Mouse (Mus musculus) MEL (cell line): ENCODE measurements around the gene Skint8. TPM values are rescaled to one million over a fixed set of nuclear protein-coding genes. Genes with fewer than 3 reads are reported as not detected.
A peak's percentile ranks its signal among the peaks of the same experiment; 100 is the strongest.
"Not testable (repeated sequence)": the region's sequence is repeated elsewhere in the genome, so short reads cannot be mapped to it uniquely, and the experiment has no call there.

Source experiments
- DNase-seq: peaks from one replicate; pipeline ENCODE4 v3.0.0; 2011; ENCODE audit warnings: low read depth, low spot score
- H3K27ac ChIP-seq: 2 replicates; pipeline ENCODE4 v1.5.1; 2012; ENCODE audit warnings: low read depth, mild to moderate bottlenecking, control low read depth, low read length, moderate library complexity; ENCODE audit not compliant: control insufficient read depth
- H3K27me3 ChIP-seq, 2 experiments: fragments of 150-350 bp in 1 of 2; sonication (generic) in 1 of 2; 2 replicates each; pipeline ENCODE4 v1.6.1; 2012; ENCODE audit warnings: low read length in 2 of 2, mild to moderate bottlenecking in 2 of 2, improper control_type of control experiment in 1 of 2, moderate library complexity in 1 of 2; ENCODE audit not compliant: insufficient read depth in 2 of 2, control insufficient read depth in 1 of 2
- H3K36me3 ChIP-seq, 2 experiments: 2 replicates each; pipeline ENCODE4 v1.6.1; 2012 to 2014; ENCODE audit warnings: low read length in 2 of 2, improper control_type of control experiment in 1 of 2, inconsistent platforms in 1 of 2, mild to moderate bottlenecking in 1 of 2; ENCODE audit not compliant: insufficient read depth in 2 of 2, control insufficient read depth in 1 of 2
- H3K4me1 ChIP-seq, 2 experiments: fragments of 150-350 bp in 1 of 2; sonication (generic) in 1 of 2; 2 replicates each; pipeline ENCODE4 v1.6.1; 2012; ENCODE audit warnings: low read length in 2 of 2, improper control_type of control experiment in 1 of 2, mild to moderate bottlenecking in 1 of 2; ENCODE audit not compliant: insufficient read depth in 2 of 2, control insufficient read depth in 1 of 2
- H3K4me3 ChIP-seq, 2 experiments: fragments of 150-350 bp in 1 of 2; sonication (generic) in 1 of 2; 2 replicates each; pipeline ENCODE4 v1.5.1; 2012; ENCODE audit warnings: low read depth in 2 of 2, low read length in 2 of 2, mild to moderate bottlenecking in 2 of 2, moderate library complexity in 2 of 2, control low read depth in 1 of 2, improper control_type of control experiment in 1 of 2; ENCODE audit not compliant: control insufficient read depth in 1 of 2, insufficient read depth in 1 of 2
- H3K79me2 ChIP-seq: 2 replicates; pipeline ENCODE4 v1.6.1; 2012; ENCODE audit warnings: mild to moderate bottlenecking, low read length, moderate library complexity; ENCODE audit not compliant: control insufficient read depth, poor library complexity, insufficient read depth
- H3K9ac ChIP-seq: 2 replicates; pipeline ENCODE4 v1.6.1; 2012; ENCODE audit warnings: low read depth, mild to moderate bottlenecking, control low read depth, low read length, moderate library complexity; ENCODE audit not compliant: control insufficient read depth, poor library complexity, severe bottlenecking
- H3K9me3 ChIP-seq: fragments of 150-350 bp; sonication (generic); replicated peaks from 2 replicates; pipeline ENCODE4 v1.6.1; 2012; ENCODE audit warnings: mild to moderate bottlenecking, low read length, improper control_type of control experiment, moderate library complexity; ENCODE audit not compliant: insufficient read depth
- BHLHE40 ChIP-seq: IDR thresholded peaks from 2 replicates; pipeline ENCODE4 v1.6.1; 2012; ENCODE audit warnings: low read depth, mild to moderate bottlenecking, inconsistent platforms, low read length, improper control_type of control experiment, borderline replicate concordance
- CHD2 ChIP-seq: IDR thresholded peaks from 2 replicates; pipeline ENCODE4 v1.6.1; 2011; ENCODE audit warnings: low read length, improper control_type of control experiment
- CTCF ChIP-seq, 3 experiments: IDR thresholded peaks in 2 of 3; conservative IDR thresholded peaks in 1 of 3; 2 replicates each; pipeline ENCODE4 v1.5.1; 2011 to 2012; ENCODE audit warnings: low read length in 3 of 3, low read depth in 2 of 3, mild to moderate bottlenecking in 2 of 3, improper control_type of control experiment in 1 of 3, inconsistent platforms in 1 of 3, mixed read lengths in 1 of 3, moderate library complexity in 1 of 3; ENCODE audit not compliant: control insufficient read depth in 1 of 3, insufficient read depth in 1 of 3, poor library complexity in 1 of 3, severe bottlenecking in 1 of 3
- E2F4 ChIP-seq: IDR thresholded peaks from 2 replicates; pipeline ENCODE4 v1.6.1; 2011; ENCODE audit warnings: low read depth, low read length, improper control_type of control experiment, borderline replicate concordance
- ELF1 ChIP-seq: IDR thresholded peaks from 2 replicates; pipeline ENCODE4 v1.6.1; 2014; ENCODE audit warnings: low read depth, mild to moderate bottlenecking, inconsistent platforms, low read length, improper control_type of control experiment, moderate library complexity
- GABPA ChIP-seq: IDR thresholded peaks from 2 replicates; pipeline ENCODE4 v1.6.1; 2012; ENCODE audit warnings: low read depth, mild to moderate bottlenecking, inconsistent platforms, low read length, improper control_type of control experiment, moderate library complexity
- HCFC1 ChIP-seq: IDR thresholded peaks from 2 replicates; pipeline ENCODE4 v1.6.1; 2012; ENCODE audit warnings: low read depth, mild to moderate bottlenecking, inconsistent platforms, low read length, improper control_type of control experiment, moderate library complexity
- JUND ChIP-seq: IDR thresholded peaks from 2 replicates; pipeline ENCODE4 v1.6.1; 2011; ENCODE audit warnings: low read depth, mild to moderate bottlenecking, improper control_type of control experiment, low read length
- MAX ChIP-seq: IDR thresholded peaks from 2 replicates; pipeline ENCODE4 v1.6.1; 2011; ENCODE audit warnings: low read length, improper control_type of control experiment
- MXI1 ChIP-seq: IDR thresholded peaks from 2 replicates; pipeline ENCODE4 v1.6.1; 2011; ENCODE audit warnings: mild to moderate bottlenecking, low read depth, low read length, improper control_type of control experiment
- NRF1 ChIP-seq: IDR thresholded peaks from 2 replicates; pipeline ENCODE4 v1.6.1; 2014; ENCODE audit warnings: low read depth, mild to moderate bottlenecking, inconsistent platforms, low read length, improper control_type of control experiment, moderate library complexity; ENCODE audit not compliant: poor library complexity, insufficient read depth, severe bottlenecking
- RAD21 ChIP-seq: IDR thresholded peaks from 2 replicates; pipeline ENCODE4 v1.6.1; 2011; ENCODE audit warnings: mild to moderate bottlenecking, low read depth, low read length, improper control_type of control experiment
- SMC3 ChIP-seq: IDR thresholded peaks from 2 replicates; pipeline ENCODE4 v1.6.1; 2011; ENCODE audit warnings: low read depth, low read length, improper control_type of control experiment
- TAL1 ChIP-seq: IDR thresholded peaks from 2 replicates; pipeline ENCODE4 v1.6.1; 2012; ENCODE audit warnings: mild to moderate bottlenecking, inconsistent platforms, low read length, moderate library complexity, mixed read lengths
- ZC3H11A ChIP-seq: IDR thresholded peaks from 2 replicates; pipeline ENCODE4 v1.6.1; 2012; ENCODE audit warnings: low read depth, mild to moderate bottlenecking, inconsistent platforms, low read length, improper control_type of control experiment
- ZKSCAN1 ChIP-seq: IDR thresholded peaks from 2 replicates; pipeline ENCODE4 v1.6.1; 2012; ENCODE audit warnings: low read depth, mild to moderate bottlenecking, inconsistent platforms, low read length, improper control_type of control experiment, moderate library complexity
- polyA plus RNA-seq, 2 experiments: library from polyadenylated mRNA; stranded (reverse) in 1 of 2; unstranded in 1 of 2; fragments of >175 nt in 1 of 2; fragments of >200 nt in 1 of 2; gene quantifications; 2 replicates each; pipeline versions ENCODE4 v1.2.1 to v1.2.4; 2012; ENCODE audit warnings: low replicate concordance in 2 of 2, low read depth in 1 of 2; ENCODE audit not compliant: insufficient read length in 2 of 2, insufficient read depth in 1 of 2, missing spikeins in 1 of 2
- total RNA-seq: library from RNA; depleted of rRNA; stranded (reverse); fragments of 300-350 nt; gene quantifications from 2 replicates; pipeline ENCODE4 v1.2.3, GENCODE M21; 2012

Gene Skint8
- total and polyA plus RNA-seq, 3 experiments: not detected

DNA sequence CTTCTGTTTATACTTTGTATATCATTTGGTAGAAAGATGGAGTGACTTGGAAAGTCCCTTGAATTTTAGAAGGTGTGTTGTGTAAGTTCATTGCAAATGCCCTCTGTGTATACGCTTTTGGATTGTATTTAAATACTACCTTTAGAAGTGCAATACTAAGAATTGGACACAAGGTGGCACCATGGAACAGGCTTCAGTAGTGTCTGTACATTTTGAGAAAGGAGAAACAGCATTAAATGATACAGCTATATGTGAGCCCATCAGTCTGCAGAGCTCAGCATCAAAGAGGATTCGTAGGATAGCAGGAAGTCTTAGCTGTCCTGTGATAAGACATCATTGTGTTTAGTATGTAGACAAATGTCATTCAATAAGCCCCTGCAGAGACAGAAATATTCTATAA lies 11.3 kb upstream of the Skint8 start:
- H3K9me3 ChIP-seq: no peaks in the 10 kb centered on the region
- peak; percentile 52 for DNase-seq
- H3K4me1 ChIP-seq: no peaks in the 10 kb centered on the region
- no peak overlapping the region for H3K9ac ChIP-seq
- no peak overlapping the region for H3K27ac ChIP-seq
- H3K4me3 ChIP-seq: no peak overlapping the region
- peak; percentile 58 for TF ChIP-seq RAD21
- TF ChIP-seq CTCF (IDR thresholded peaks at IDR 0.05 in 2 of 3, conservative IDR thresholded peaks at IDR 0.05 in 1 of 3; ENCODE audit: control insufficient read depth in 1 of 3, insufficient read depth in 1 of 3, low read depth in 2 of 3, low read length in 3 of 3, poor library complexity in 1 of 3, severe bottlenecking in 1 of 3): peak in 2 of 3 experiments; percentile 42 to 63; a peak in 4 of 6 replicates
- TF ChIP-seq ELF1: no peak
- TF ChIP-seq MAX: no peak
- peak; percentile 34 for TF ChIP-seq ZC3H11A
- TF ChIP-seq SMC3: peak; percentile 74
- TF ChIP-seq, all 39 proteins: peak for 4
- Histone ChIP-seq H3K79me2 (no peaks in the 10 kb centered on the region), H3K27me3 (no peaks in the 10 kb centered on the region), H3K36me3 (no peaks in the 10 kb centered on the region)

- H3K36me3 ChIP-seq: no peaks in the 10 kb centered on the region
- TF ChIP-seq CHD2 (no peak), HCFC1 (no peak), CTCF (IDR thresholded peaks at IDR 0.05 in 2 of 3, conservative IDR thresholded peaks at IDR 0.05 in 1 of 3; ENCODE audit: control insufficient read depth in 1 of 3, insufficient read depth in 1 of 3, low read depth in 2 of 3, low read length in 3 of 3, poor library complexity in 1 of 3, severe bottlenecking in 1 of 3) (peak in 2 of 3 experiments; percentile 17 to 54; a peak in 2 of 6 replicates), GABPA (no peak), RAD21 (peak; percentile 49), SMC3 (peak; percentile 64)
- TF ChIP-seq, all 39 proteins: peak for 3
- no peak overlapping the region for H3K27ac ChIP-seq
- H3K9ac ChIP-seq: no peak overlapping the region
- H3K4me3 ChIP-seq: no peak overlapping the region
- H3K9me3 ChIP-seq: no peaks in the 10 kb centered on the region
- no peaks in the 10 kb centered on the region for H3K79me2 ChIP-seq
- DNase-seq: peak; percentile 10
- no peaks in the 10 kb centered on the region for H3K27me3 ChIP-seq
- H3K4me1 ChIP-seq: no peaks in the 10 kb centered on the region
Observed at GRCm38 (mm10) chr4:111961309-111961708, 42.1 kb downstream of the Skint8 start.

DNA sequence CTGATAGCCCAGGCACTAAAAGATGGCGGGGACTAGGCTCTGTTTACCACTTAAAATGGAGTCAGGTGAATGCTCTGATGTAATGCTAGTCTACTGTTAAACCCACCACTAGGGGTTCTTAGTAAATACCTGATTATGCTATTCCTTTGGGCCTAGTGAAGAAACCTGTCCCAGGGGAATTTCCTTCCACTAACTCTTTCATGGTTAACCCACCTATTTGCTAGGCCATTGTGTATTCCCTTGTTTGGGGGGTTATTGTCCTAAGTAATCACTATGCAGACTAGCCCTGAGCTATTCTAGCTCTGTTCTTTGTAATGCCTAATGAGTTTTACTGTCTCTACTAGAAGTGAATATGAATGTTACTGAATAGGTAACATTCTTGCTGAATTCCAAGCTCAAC lies 44.0 kb downstream of the Skint8 start:
- H3K4me1 ChIP-seq, H3K27ac ChIP-seq, H3K27me3 ChIP-seq, H3K9ac ChIP-seq, H3K9me3 ChIP-seq, DNase-seq, H3K79me2 ChIP-seq, H3K4me3 ChIP-seq, H3K36me3 ChIP-seq: not testable (repeated sequence)

DNA sequence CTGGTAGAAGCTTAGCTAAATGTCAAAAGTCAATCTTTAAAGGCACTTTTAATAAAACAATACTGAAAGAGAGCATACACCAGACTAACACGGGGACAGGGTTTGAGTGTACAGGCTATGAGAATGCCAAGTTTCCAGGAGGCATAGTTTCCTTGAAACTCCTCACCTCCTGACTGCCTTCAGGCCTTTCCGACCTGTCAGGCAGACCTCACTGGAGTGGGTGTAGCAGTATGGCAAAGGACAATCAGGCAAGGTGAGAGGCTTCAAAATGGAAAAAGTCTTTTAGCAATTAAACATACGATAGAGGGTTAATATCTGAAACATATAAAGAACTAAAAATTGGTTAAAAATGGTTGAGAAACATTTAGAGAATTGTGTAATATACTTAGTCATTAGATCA lies 44.5 kb downstream of the Skint8 start:
- no peak overlapping the region for H3K4me3 ChIP-seq

More for the DNA sequence above, 44.5 kb downstream of the Skint8 start:
- H3K27ac ChIP-seq: no peak overlapping the region
- H3K9me3 ChIP-seq: no peaks in the 10 kb centered on the region
- H3K4me1 ChIP-seq: no peaks in the 10 kb centered on the region
- no peak for DNase-seq
- TF ChIP-seq MXI1 (no peak), E2F4 (no peak), TAL1 (no peak), BHLHE40 (no peak), JUND (no peak), NRF1 (no peak), ZKSCAN1 (no peak)
- no peaks in the 10 kb centered on the region for H3K27me3 ChIP-seq
- H3K79me2 ChIP-seq: no peaks in the 10 kb centered on the region
- no peaks in the 10 kb centered on the region for H3K36me3 ChIP-seq
- no peak overlapping the region for H3K9ac ChIP-seq
